Mouse (Mus musculus) kidney, adult 11 months (tissue): ENCODE measurements around the gene Tmsb15b1.
"Not testable (repeated sequence)": the region's sequence is repeated elsewhere in the genome, so short reads cannot be mapped to it uniquely, and the experiment has no call there.

ENCODE experiments used
- DNase-seq: peaks from one replicate; pipeline ENCODE4 v3.0.0; 2022

Tmsb15b1 gene

DNA sequence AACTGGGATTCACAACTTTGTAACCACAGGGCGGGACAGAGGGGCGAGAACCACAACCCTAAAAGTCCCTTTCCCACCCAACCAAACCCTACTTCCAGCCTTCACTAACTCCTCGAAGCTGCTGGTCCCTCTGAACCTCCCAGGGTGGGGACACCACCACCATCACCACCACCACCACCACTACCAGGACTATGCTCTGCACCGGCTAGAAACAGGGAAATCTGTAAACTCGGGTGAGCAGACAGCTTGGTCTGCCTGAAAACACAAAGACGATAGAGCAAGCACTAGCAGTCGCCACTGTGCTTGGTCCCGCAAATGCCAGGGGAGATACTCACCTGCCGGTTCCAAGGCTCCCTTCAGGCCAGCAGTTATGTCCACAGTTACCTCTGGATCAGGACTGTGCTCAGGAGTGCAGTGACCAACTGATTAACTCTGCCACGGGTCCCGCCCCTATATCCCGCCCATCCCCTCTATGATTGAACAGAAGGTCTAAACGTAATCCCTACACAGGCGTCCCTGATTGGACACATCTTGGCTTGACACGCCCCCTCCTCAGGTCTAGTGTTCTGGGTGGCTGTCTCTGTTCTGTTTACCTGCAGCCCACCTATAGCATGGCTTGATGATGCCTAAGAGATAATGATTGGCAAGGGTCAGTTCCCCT, at the start of gene Tmsb15b1, which contains the start of gene Tmsb15l:
TSS of gene Tmsb15b1 (minus strand) at position 451 of the 661 bp plus-strand sequence.
TSS of gene Tmsb15l (minus strand) at position 446 of the 661 bp plus-strand sequence.
- DNase-seq: peak; percentile 67

DNA sequence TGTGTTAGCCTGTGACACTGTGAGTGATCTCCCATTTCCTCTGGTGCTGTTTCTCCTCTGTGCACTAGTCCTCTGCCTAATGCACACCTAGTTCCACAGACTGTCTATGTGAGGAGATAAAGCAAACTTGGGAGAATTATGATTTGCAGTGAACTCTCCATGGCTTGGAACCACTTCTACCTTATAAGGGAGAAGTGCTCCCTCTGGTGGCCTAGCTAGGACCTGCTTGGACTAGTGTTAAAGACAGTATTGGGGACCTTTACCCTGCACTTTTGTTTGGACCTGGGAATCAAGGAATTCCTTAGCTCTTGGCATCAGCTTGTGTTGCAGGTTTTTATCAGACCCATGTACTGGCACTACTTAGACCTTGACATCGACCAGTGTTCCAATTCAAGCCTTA, 42.6 kb upstream of the Tmsb15b1 start:
- DNase-seq: peak; percentile 38

- DNase-seq: no peak
Observed at GRCm38 (mm10) chrX:137017668-137018067, 41.0 kb upstream of the Tmsb15b1 start.

- DNase-seq: peak; percentile 19
Observed at GRCm38 (mm10) chrX:137015099-137015709, 38.5 kb upstream of the Tmsb15b1 start.

GRCm38 (mm10) chrX:136996256-136996655, 19.6 kb upstream of the Tmsb15b1 start:
- DNase-seq: no peak

DNA sequence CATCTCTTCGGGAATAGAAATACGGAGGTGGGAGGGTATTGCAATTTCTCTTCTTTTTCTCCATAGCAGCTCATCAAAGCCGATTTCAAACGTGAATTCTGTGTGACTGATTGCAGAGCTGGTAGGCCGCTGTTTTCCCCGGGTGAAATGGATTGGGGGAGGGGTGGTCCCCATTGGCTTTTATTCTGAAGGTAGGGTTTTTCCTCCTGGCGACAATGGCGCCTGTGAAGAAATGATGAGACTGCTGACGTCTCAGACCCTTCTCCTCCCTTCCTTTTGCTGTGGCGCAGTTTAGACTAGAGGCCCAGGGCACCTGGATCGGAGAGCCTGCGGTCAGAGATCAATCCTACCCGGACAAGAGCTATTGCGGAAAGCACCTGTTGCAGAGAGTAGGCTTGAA, 17.0 kb upstream of the Tmsb15b1 start:
- DNase-seq: no peak

- DNase-seq: no peak
Observed at GRCm38 (mm10) chrX:136992978-136993547, 16.4 kb upstream of the Tmsb15b1 start, which contains the start of gene Zcchc18. Gene Zcchc18, plus strand, starts transcription at chrX:136993155.

- DNase-seq: no peak
Observed at GRCm38 (mm10) chrX:136992191-136992965, 15.7 kb upstream of the Tmsb15b1 start.

- DNase-seq: no peak
Observed at GRCm38 (mm10) chrX:136991274-136991673, 14.6 kb upstream of the Tmsb15b1 start.

DNA sequence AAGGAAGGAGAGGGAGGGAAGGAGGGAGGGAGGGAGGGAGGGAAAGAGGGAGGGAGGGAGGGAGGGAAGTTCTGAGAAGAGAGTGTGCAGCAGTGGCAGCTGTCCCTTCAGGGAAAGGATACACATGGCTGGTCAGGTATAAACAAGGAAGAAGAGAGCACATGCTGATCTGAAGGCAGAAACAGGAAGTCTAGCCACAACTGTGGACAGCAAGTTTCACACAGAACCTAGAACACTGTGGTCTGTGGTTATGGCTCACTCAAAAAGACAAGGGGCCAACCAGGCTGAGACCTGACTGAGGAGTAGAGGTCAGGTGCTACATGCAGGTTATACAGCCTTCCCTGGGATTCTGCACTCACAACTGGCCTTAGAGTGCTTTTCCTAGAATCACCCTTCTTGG, 9.4 kb upstream of the Tmsb15b1 start:
- DNase-seq: no peak

- DNase-seq: no peak
Observed at GRCm38 (mm10) chrX:136978616-136979015, 1.9 kb upstream of the Tmsb15b1 start.

GRCm38 (mm10) chrX:136975397-136975796, 1.3 kb downstream of the Tmsb15b1 start, which contains the start of gene Tmsb15b2:
Gene Tmsb15b2, minus strand, starts transcription at chrX:136975497.
- DNase-seq: not testable (repeated sequence)

DNA sequence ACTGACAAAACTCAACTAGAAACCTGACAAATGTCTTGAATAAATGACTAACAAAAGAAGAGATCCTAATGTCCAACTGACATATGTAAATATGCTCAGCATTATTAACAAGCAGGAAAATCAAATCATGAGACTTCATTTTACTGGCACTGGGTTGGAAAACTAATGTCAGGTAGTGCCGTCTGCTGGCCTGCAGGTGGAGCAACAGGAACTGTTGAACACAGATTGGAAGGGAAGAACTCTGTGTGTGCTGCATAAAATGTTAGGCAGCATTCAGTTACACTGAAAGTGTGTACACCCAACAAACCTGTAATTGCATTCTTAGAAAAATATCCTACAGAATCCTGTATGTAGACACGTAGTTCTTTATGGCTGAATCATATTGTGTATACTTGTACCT, 17.0 kb downstream of the Tmsb15b1 start:
- DNase-seq: no peak

GRCm38 (mm10) chrX:136958300-136958699, 18.4 kb downstream of the Tmsb15b1 start:
- not testable (repeated sequence) for DNase-seq

- peak; percentile 76 for DNase-seq
Observed at GRCm38 (mm10) chrX:136957583-136958279, 18.9 kb downstream of the Tmsb15b1 start.

DNA sequence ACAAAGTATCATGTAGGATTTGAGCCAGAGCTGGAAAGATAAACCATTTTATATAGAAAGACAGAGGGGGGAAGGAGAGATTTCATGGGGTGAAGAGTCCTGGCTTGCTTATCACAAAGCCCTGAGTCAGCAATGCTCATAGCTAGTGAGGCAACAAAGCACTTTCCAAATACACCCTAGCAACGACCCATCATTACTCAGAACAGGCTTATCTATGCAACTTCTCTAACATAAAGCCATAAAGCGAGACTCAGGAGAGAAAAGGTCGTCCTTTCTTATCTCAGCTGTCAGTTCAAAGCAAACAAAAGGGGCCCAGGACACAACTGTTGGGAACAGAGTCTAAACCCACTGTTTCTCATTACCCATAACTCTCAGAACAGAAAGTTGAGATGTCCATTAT, 38.7 kb downstream of the Tmsb15b1 start:
- no peak for DNase-seq

DNA sequence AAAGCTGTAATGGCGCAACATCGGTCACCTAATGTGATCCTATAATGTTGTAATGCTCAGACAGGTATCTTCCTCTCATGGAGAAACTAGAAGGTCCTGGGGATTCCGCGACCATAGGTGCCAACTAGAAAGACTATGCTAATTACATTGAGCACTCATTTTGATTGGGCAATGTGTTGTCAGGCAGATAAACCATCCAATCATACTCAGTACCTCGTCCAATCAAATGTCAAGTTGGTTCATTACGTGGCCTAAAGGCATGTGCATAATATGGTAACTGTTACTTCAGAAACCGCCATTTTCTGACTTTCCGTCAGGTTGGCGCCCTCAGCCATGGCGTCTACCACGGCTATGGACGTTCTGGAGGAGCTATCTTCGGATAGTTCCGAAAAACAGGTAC, 49.6 kb downstream of the Tmsb15b1 start, which contains the start of gene H2bfm:
TSS of gene H2bfm (plus strand) at position 295 of the 400 bp plus-strand sequence.
- DNase-seq: no peak

GRCm38 (mm10) chrX:136925863-136926262, 50.8 kb downstream of the Tmsb15b1 start:
- DNase-seq: no peak
